Mouse (Mus musculus) lung, postnatal 25 days (tissue): ENCODE results near the gene Plcg2.

Experiments
- DNase-seq: peaks from one replicate; pipeline ENCODE4 v3.0.0; 2022; ENCODE audit warnings: low spot score

Gene Plcg2

DNA sequence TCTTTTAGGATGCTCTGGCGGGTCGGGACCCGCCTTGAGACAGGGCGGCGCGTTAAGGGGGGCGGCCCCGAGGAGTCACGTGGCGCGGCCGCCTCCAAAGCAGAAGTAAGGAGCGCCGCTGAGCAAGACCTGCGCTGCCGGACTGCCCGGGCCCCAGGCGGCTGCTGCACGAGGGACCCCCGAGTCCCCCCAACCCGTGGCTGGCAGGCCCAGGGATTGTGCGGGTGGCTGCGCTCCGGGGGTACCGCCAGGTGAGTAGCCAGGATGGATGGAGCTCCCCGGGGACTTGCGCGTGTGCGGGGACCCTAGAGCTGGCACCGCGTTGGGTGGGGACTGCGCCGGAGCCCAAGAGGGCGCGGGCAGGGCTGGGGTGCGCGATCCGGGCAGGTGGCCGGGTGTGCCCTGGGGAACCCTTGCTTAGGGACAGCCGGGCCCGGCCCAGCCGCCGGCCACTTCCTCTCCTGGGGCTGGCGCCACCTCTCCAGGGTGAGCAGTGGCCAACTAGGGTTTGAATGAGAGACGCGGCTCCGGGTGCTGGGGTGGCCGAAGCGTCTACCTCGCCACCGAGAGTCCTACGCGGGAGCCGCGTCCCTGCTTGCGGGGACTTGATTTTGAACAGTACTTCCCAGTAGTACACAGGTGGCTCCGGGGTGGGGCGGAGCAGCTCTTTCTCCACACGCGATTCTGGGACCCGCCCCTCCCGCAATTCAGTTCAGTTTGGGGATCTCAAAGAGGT lies at the start of gene Plcg2:
Gene Plcg2 (plus strand): TSS at position 113 of the 736 bp plus-strand sequence.
- DNase-seq = peak; percentile 38

DNA sequence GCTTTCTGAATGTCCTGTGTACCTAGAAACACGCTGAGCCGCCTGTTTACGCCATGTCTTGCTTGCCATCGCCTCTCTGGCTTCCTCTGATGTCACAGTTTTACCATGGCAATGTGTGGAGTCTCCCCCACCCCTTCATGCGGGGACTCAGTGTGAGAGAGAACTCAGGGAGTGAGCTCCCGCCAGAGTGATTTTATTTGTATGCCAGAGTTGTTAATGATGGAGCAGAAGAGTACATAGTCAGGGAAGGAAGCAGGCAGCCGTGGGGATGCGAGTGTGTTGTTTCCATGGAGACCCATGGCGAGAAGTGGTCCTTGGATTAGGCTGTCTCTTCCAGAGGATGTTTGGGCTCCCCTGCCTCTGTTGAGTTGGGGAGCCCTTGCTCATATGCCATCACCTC lies 47.0 kb upstream of the Plcg2 start:
- DNase-seq = no peak

- no peak for DNase-seq
Measured at GRCm38 (mm10) chr8:117453974-117454373, 44.1 kb upstream of the Plcg2 start.

DNA sequence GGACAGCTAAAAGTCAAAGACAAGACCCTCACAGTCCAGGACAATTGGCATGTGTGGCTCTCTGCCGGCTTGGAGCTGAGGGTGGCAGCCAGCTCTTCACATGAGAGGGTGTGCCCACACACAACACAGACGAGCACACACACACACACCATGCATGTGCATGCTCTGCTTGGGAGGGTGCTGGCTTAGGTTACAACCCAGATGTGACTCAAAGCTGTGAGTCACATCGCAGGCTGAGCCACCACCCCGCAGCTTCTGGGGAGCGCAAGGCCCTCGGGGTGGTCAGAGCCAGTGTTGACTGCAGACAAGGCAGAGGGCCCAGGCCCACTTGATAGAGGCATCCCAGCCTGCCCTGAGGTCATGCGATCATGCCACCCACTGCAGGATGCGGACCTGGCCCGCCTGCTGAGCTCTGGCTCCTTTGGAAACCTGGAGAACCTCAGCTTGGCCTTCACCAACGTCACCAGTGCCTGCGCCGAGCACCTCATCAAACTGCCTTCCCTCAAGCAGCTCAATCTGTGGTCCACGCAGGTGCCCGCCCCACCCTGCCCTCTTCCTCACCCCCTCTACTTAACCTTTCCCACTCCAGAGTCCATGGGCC lies 43.5 kb upstream of the Plcg2 start:
- no peak for DNase-seq

DNA sequence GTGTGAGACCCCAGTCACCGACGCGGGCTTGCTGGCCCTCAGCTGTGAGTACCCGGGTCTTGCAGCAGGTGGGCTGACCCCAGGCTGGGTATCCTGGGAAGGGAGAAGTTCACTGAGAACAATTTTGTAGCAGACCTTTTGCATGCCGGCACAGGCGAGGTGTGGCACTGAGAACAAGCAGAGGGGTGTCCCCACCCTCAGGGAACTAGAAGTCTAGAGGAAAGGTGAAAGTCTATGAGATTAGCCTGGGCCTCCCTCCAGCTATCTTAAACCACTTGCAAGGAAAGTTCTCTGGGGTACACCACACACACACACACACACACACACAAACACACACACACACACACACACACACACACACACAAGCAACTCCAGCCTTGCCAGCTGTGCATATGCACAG lies 42.4 kb upstream of the Plcg2 start:
- no peak for DNase-seq

GRCm38 (mm10) chr8:117458440-117458839 lies 39.7 kb upstream of the Plcg2 start:
- DNase-seq = no peak

- no peak for DNase-seq
Measured at GRCm38 (mm10) chr8:117462701-117463284, 35.3 kb upstream of the Plcg2 start.

DNA sequence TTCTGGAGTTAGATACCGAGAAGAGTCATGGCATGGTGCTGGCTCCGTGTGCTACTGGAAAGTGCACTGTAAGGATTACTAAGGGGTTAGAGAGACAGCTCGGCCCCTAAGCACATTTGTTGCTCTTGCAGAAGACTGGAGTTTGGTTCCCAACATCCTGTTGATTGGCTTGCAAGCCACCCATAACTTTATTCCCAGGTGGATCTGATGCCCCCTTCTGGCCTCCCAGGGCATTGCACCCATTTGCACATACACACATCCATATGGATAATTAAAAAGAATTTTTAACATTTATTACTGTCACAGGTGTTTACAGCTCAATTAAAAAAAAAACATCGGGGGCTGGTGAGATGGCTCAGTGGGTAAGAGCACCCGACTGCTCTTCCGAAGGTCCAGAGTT lies 33.6 kb upstream of the Plcg2 start:
- no peak for DNase-seq

DNA sequence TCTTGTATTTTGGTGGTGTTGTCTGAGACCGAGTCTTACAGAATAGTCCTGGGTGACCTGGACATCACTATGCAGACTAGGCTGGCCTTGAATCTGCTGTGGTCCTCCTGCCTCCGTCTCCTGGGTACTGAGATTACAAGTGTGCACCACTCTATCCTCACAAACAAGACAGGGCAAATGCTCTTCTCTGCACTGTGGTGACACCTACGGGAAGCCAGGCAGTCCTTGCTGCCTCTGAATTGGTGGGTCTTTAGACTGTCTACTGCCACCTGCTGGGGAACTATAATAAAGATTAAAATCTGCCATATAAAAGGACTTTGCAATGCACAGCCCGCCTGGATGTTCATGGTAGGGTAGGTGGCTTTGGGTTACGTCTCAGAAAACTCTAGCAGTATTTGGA lies 32.8 kb upstream of the Plcg2 start:
- peak; percentile 81 for DNase-seq

DNA sequence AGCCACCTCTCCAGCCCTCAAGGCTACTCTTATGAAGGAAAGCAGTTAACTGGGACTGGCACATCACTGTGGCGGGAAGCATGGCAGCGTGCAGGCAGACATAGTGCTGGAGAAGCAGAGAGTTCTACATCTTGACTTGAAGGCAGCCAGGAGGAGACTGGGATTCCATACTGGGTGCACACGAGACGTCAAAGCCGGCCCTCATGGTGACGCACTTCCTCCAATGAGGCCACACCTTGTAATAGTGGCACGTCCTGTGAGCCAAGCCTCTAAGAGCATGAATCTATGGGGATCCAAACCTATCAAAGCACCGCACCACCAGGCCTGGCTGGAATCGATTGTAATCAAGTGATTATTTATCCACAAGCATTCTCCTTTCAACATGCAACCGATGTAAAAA lies 30.6 kb upstream of the Plcg2 start:
- no peak for DNase-seq

DNA sequence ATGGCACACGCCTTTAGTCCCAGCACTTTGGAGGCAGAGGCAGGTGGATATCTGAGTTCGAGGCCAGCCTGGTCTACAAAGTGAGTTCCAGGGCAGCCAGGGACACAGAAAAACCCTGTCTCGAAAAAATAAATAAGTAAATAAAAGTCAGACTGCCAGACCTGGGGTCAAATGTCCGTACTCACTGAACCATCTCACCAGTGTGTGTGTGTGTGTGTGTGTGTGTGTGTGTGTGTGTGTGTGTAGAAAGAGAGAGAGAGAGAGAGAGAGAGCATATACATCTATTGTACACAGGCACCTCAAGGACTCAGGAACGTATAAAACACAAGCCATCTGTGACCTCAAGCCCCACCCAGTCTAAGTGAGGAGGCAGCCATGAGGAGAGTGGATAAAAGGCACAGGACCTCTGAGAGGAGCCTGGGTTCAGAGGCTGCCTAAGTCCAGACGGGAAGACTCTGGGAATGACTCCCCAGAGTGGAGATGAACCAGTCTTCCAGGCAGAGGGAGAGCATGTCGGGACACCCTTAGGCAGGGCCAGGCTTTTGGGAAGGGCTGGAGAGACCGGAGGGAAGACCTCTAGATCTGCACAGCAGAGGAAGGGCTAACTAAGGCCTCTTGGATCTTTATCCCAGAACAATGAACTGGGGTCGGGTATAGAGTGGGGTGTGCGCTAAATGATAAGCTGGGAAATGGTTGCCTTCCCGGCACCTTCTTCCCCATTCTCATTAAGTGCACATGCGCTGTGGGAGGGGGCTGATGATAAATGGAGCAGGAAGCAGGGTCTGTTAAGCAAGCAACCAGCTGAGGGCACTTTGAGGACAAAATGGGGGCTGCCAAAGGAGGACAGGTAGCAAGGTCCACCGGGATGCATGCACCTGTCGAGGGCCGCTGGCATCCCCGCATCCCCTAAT lies 28.4 kb upstream of the Plcg2 start:
- DNase-seq = no peak

DNA sequence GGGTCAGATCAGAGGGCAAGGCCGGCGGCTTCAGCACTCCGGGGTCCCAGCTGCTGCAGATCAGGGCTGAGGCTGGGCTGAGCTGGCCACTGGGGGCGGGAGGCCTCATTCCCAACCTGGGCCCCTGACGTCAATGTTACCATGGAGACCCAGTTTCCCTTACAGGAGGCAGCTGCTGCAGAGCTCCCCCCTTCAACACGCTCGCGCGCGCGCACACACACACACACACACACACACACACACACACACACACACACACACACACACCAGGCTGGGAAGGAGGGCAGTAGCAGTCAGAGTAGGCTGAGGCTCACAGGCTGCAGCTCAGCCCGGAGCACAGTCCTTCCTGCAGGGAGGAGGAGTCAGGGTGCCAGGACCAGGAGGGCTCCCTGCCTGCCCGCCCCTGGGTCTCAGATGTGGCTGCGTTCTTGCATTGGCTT lies 27.7 kb upstream of the Plcg2 start:
- DNase-seq = peak; percentile 55

GRCm38 (mm10) chr8:117471174-117471573 lies 26.9 kb upstream of the Plcg2 start:
- DNase-seq = peak; percentile 59

DNA sequence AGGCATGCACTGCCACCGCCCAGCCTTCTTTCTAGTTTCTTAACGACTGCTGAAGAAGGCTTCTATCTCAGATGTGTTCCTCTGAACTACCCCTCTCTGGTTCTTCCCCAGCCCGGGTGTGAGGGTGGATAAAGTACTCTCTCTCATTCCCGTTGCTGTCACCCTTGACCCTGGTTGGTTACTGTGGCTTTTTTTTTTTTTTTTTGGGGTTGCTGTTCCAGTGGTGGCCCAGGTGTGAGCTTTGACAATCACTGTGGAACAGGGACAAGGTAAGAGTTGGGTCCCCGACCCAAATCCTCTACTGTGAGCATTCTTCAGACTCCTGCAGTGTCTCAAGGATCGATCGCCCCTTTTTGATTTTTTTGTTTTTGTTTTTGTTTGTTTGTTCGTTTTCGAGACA lies 26.4 kb upstream of the Plcg2 start:
- no peak for DNase-seq

DNA sequence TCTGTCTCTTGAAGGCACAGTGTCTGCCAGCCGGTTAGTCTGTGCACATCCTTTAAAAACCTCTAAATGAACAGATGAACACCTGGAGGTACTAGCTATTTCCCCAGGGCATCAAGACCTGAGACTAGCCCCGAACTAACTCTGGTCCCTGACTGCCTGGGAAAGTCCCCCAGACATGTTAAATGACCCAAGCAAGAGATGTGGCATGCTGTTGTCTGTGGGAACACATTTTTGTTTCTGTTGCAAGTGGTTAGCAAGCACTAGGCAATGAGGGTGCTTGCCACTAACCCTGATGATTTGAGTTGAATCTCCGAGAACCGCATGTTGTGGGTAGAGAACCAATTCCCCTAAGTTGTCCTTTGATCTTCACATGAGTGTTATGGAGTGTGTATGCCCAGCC lies 25.8 kb upstream of the Plcg2 start:
- no peak for DNase-seq

DNA sequence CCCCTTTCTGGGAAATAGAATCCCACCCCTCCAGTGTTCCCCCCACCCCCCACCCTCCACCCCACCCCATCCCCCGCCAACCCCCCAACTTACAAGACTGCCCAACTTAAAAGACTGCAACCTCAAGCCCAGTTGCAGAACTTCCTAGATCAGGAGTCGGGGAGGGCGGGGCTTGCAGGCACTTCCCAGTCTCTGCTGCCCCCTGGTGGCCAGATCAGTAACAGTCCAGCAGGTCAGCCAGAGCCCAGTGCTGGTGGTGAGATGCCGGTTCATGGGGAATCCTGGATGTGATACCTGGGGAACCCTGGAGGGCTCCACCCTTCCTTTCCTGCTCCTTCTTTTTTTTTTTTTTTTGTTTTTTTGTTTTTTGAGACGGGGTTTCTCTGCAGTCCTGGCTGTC lies 23.1 kb upstream of the Plcg2 start:
- peak; percentile 92 for DNase-seq

- DNase-seq = peak; percentile 75
Measured at GRCm38 (mm10) chr8:117475819-117476218, 22.3 kb upstream of the Plcg2 start.

GRCm38 (mm10) chr8:117478082-117478481 lies 20.0 kb upstream of the Plcg2 start:
- no peak for DNase-seq

GRCm38 (mm10) chr8:117479996-117480395 lies 18.1 kb upstream of the Plcg2 start:
- DNase-seq = no peak

GRCm38 (mm10) chr8:117480516-117480915 lies 17.6 kb upstream of the Plcg2 start:
- DNase-seq = no peak

DNA sequence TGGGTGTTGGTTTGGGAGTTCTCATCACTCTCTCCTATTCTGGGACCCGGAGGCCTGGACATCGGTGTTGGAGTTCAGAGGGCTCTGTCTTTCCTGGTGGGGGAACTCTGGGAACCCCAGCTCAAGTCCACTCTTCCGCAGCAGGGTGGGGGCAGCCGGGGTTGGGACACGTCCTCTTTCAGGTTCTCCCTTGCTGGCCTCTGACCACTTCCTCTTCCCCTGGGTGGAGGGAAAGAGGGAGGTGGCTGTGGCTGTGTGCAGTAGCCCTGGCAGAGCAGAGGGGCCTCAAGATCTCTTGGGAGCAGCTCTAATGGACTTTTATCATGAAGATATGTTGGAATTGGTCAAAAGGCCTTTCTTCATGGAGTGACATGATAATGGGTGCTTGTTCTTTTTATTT lies 16.3 kb upstream of the Plcg2 start:
- DNase-seq = peak; percentile 46

- DNase-seq = no peak
Measured at GRCm38 (mm10) chr8:117484731-117485130, 13.4 kb upstream of the Plcg2 start.
